Mouse (Mus musculus) bone marrow macrophage, adult 2 months (primary cell): ENCODE measurements at regions not wholly inside any gene's neighbourhood (a gene's known extent, or its start where the extent isn't known, plus 50 kb on each side); places are given as distances from the start of the nearest gene placed in this dataset.

Source experiments
- CTCF ChIP-seq: IDR thresholded peaks from 2 replicates; pipeline ENCODE4 v1.5.1; 2012; ENCODE audit warnings: low read depth, mild to moderate bottlenecking, low read length, moderate library complexity
- POLR2A ChIP-seq: IDR thresholded peaks from 2 replicates; pipeline ENCODE4 v1.6.1; 2012; ENCODE audit warnings: mild to moderate bottlenecking, low read depth, low read length, borderline replicate concordance

DNA sequence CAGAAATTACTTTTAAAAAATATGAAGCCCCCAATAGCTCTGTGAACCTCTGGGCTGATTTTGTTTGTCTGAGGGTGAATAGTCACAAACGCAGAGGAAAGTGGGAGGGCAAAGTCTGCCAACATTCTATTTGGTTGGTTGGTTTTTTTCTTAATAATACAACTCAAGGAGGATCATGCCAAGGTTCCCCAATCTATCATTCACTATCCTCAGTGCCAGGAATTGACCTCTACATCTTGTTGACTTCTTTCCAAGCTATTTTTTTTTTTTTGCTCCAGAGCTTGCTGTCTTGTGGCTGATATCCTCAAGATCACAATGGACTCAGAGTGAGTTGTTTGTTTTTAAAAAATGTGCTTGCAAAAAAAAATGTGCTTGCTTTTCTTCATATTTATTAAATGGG lies 471.2 kb downstream of the Ebf1 start:
- TF ChIP-seq POLR2A: no peak
- TF ChIP-seq CTCF: no peak
